Mouse (Mus musculus) kidney, postnatal 0 days (tissue): ENCODE results near the gene Mrtfa. TPM values are rescaled to one million over a fixed set of nuclear protein-coding genes. Genes with fewer than 3 reads are reported as not detected.

ENCODE experiments used
- ATAC-seq: fragments of 200-750 bp; cut with Nextera tagmentation; replicated peaks from 2 replicates; pipeline ENCODE4 v1.8.0; 2017; ENCODE audit warnings: low read depth, moderate number of reproducible peaks, moderate TSS enrichment, moderate library complexity; ENCODE audit not compliant: low FRiP score
- DNase-seq: peaks from one replicate; pipeline ENCODE4 v3.0.0-alpha.2; 2016; ENCODE audit warnings: low spot score
- H3K27ac ChIP-seq: fragments of 300-500 bp; sonication (generic); 2 replicates; pipeline ENCODE4 v1.5.1; 2014; ENCODE audit warnings: mild to moderate bottlenecking
- H3K27me3 ChIP-seq: fragments of 300-500 bp; sonication (generic); 2 replicates; pipeline ENCODE4 v1.6.1; 2014; ENCODE audit warnings: low read length, mixed read lengths; ENCODE audit not compliant: insufficient read depth
- H3K36me3 ChIP-seq: fragments of 300-500 bp; sonication (generic); 2 replicates; pipeline ENCODE4 v1.6.1; 2014; ENCODE audit warnings: low read length, mixed read lengths; ENCODE audit not compliant: insufficient read depth
- H3K4me1 ChIP-seq: fragments of 300-500 bp; sonication (generic); replicated peaks from 2 replicates; pipeline ENCODE4 v1.6.1; 2014; ENCODE audit warnings: antibody characterized with exemption, low read length, mixed read lengths; ENCODE audit not compliant: insufficient read depth
- H3K4me2 ChIP-seq: fragments of 300-500 bp; sonication (generic); 2 replicates; pipeline ENCODE4 v1.6.1; 2014; ENCODE audit warnings: mild to moderate bottlenecking, low read length, moderate library complexity, mixed read lengths
- H3K4me3 ChIP-seq: fragments of 300-500 bp; sonication (generic); replicated peaks from 2 replicates; pipeline ENCODE4 v1.5.1; 2014; ENCODE audit warnings: low read depth, low read length
- H3K9ac ChIP-seq: fragments of 300-500 bp; sonication (generic); 2 replicates; pipeline ENCODE4 v1.6.1; 2014; ENCODE audit warnings: low read depth, low read length
- H3K9me3 ChIP-seq: fragments of 300-500 bp; sonication (generic); replicated peaks from 2 replicates; pipeline ENCODE4 v1.6.1; 2016; ENCODE audit warnings: low read length, inconsistent platforms, mixed read lengths
- CTCF ChIP-seq: IDR thresholded peaks from 2 replicates; pipeline ENCODE4 v1.5.1; 2016; ENCODE audit warnings: antibody characterized with exemption, low read depth, mild to moderate bottlenecking, moderate library complexity
- WGBS: fragments of 180-500 bp; shearing (Covaris S2); extraction: QIAGEN DNeasy Blood & Tissue Kit; methylation state at CpG from one replicate; pipeline ENCODE4 v1.1.7; 2014; 5-methylcytosine and 5-hydroxymethylcytosine counted together
- polyA plus RNA-seq: library from polyadenylated mRNA; unstranded; fragments of >200 nt; fragmentation: Nextera tagmentation; extraction: Ambion mirVana; gene quantifications from 2 replicates; pipeline ENCODE4 v1.2.1, GENCODE M21; 2015

The Mrtfa gene
- polyA plus RNA-seq, 1 experiment from 2014 or later = 14.1 TPM

GRCm38 (mm10) chr15:81161571-81161970 lies 29.0 kb downstream of the Mrtfa start:
- Histone ChIP-seq H3K9ac (no peak overlapping the region), H3K4me3 (no peak overlapping the region), H3K4me2 (no peak overlapping the region), H3K27ac (no peak overlapping the region), H3K27me3 (no peaks in the 10 kb centered on the region), H3K36me3 (no peaks in the 10 kb centered on the region), H3K4me1 (0 out of 2 replicates have a peak, but pooled peaks cover 9% of the 10 kb centered on the region), H3K9me3 (no peaks in the 10 kb centered on the region)
- no peak for TF ChIP-seq CTCF
- no peak for ATAC-seq
- DNase-seq = no peak
- WGBS = 33% methylated on average over 3 of the region's 3 CpGs

- no peak for DNase-seq
- Histone ChIP-seq H3K4me3 (no peak overlapping the region), H3K4me2 (no peak overlapping the region), H3K27me3 (no peaks in the 10 kb centered on the region), H3K9ac (no peak overlapping the region), H3K36me3 (no peaks in the 10 kb centered on the region), H3K27ac (no peak overlapping the region), H3K4me1 (peaks cover 9% of the 10 kb centered on the region; the same call in 1 of the 2 replicates), H3K9me3 (no peaks in the 10 kb centered on the region)
- no peak for ATAC-seq
- TF ChIP-seq CTCF = no peak
- 92% methylated on average over 4 of the region's 4 CpGs for WGBS
Observed at GRCm38 (mm10) chr15:81160677-81161076, 29.9 kb downstream of the Mrtfa start.

- Histone ChIP-seq H3K4me2 (no peak overlapping the region), H3K4me3 (no peak overlapping the region), H3K36me3 (no peaks in the 10 kb centered on the region), H3K9me3 (no peaks in the 10 kb centered on the region), H3K27ac (no peak overlapping the region), H3K4me1 (peaks cover 19% of the 10 kb centered on the region; the same call in 1 of the 2 replicates), H3K27me3 (no peaks in the 10 kb centered on the region), H3K9ac (no peak overlapping the region)
- no peak for DNase-seq
- WGBS = 69% methylated on average over 7 of the region's 7 CpGs
- no peak for TF ChIP-seq CTCF
- ATAC-seq = no peak
Observed at GRCm38 (mm10) chr15:81159212-81159611, 31.3 kb downstream of the Mrtfa start.

- H3K4me3 ChIP-seq = no peak overlapping the region
- H3K27me3 ChIP-seq = no peaks in the 10 kb centered on the region
- peak; percentile 49; the same call in 1 of the 2 replicates for TF ChIP-seq CTCF
- H3K9me3 ChIP-seq = no peaks in the 10 kb centered on the region
- no peaks in the 10 kb centered on the region for H3K36me3 ChIP-seq
- no peak overlapping the region for H3K9ac ChIP-seq
- 73% methylated on average over 7 of the region's 7 CpGs for WGBS
- H3K4me1 ChIP-seq = peaks cover 19% of the 10 kb centered on the region; the same call in 1 of the 2 replicates
- H3K27ac ChIP-seq = no peak overlapping the region
- no peak overlapping the region for H3K4me2 ChIP-seq
- ATAC-seq (no peak), DNase-seq (no peak)
Observed at GRCm38 (mm10) chr15:81158517-81159120, 31.9 kb downstream of the Mrtfa start.

- no peaks in the 10 kb centered on the region for H3K27me3 ChIP-seq
- DNase-seq = no peak
- H3K9ac ChIP-seq = no peak overlapping the region
- 84% methylated on average over 2 of the region's 2 CpGs for WGBS
- H3K27ac ChIP-seq = no peak overlapping the region
- H3K4me3 ChIP-seq = no peak overlapping the region
- peak; percentile 39 for TF ChIP-seq CTCF
- H3K9me3 ChIP-seq = no peaks in the 10 kb centered on the region
- ATAC-seq = no peak
- H3K36me3 ChIP-seq = no peaks in the 10 kb centered on the region
- no peak overlapping the region for H3K4me2 ChIP-seq
- H3K4me1 ChIP-seq = peaks cover 15% of the 10 kb centered on the region; the same call in 1 of the 2 replicates
Observed at GRCm38 (mm10) chr15:81156453-81156852, 34.1 kb downstream of the Mrtfa start.

GRCm38 (mm10) chr15:81155845-81156244 lies 34.7 kb downstream of the Mrtfa start:
- H3K27ac ChIP-seq = 0 out of 2 replicates have a peak overlapping the region, but pooled peaks have one; percentile 47

More at GRCm38 (mm10) chr15:81155845-81156244, 34.7 kb downstream of the Mrtfa start:
- peaks cover 14% of the 10 kb centered on the region; the same call in 1 of the 2 replicates for H3K4me1 ChIP-seq
- H3K4me2 ChIP-seq = no peak overlapping the region
- no peak for DNase-seq
- TF ChIP-seq CTCF = no peak
- ATAC-seq = no peak
- H3K9me3 ChIP-seq = no peaks in the 10 kb centered on the region
- H3K27me3 ChIP-seq = no peaks in the 10 kb centered on the region
- no peaks in the 10 kb centered on the region for H3K36me3 ChIP-seq
- 91% methylated on average over 3 of the region's 3 CpGs for WGBS
- H3K9ac ChIP-seq = no peak overlapping the region
- no peak overlapping the region for H3K4me3 ChIP-seq
